Mouse (Mus musculus): ENCODE data around the gene Bpgm.

The Bpgm gene

GRCm38 (mm10) chr6:34483811-34484210 is 7.8 kb downstream of the Bpgm start:
- in situ Hi-C loops (cut with MseI, MboI) = no loop called here

GRCm38 (mm10) chr6:34486071-34486626 is 10.1 kb downstream of the Bpgm start:
- in situ Hi-C loops (cut with MseI, MboI) = no loop called here

GRCm38 (mm10) chr6:34493327-34494095 is 17.5 kb downstream of the Bpgm start:
- in situ Hi-C loops (cut with MseI, MboI) = no loop called here

GRCm38 (mm10) chr6:34495140-34495551 is 19.1 kb downstream of the Bpgm start:
- in situ Hi-C loops (cut with MseI, MboI) = no loop called here

- in situ Hi-C loops (cut with MseI, MboI) = no loop called here
These were observed 22.1 kb downstream of the Bpgm start for GRCm38 (mm10) chr6:34497991-34498625.

GRCm38 (mm10) chr6:34502291-34502690 is 26.3 kb downstream of the Bpgm start:
- in situ Hi-C loops (cut with MseI, MboI) = loop anchor here in 1 of 2 experiments (25.0 kb wide), 1 partner anchor 435 kb away; no protein-coding TSS in a partner anchor

GRCm38 (mm10) chr6:34505957-34506356 is 29.9 kb downstream of the Bpgm start:
- in situ Hi-C loops (cut with MseI, MboI) = loop anchor here in 1 of 2 experiments (25.0 kb wide), 1 partner anchor 431 kb away; no protein-coding TSS in a partner anchor

- in situ Hi-C loops (cut with MseI, MboI) = loop anchor here in 1 of 2 experiments (25.0 kb wide), 1 partner anchor 430 kb away; no protein-coding TSS in a partner anchor
These were observed 31.6 kb downstream of the Bpgm start for GRCm38 (mm10) chr6:34507581-34507980.

GRCm38 (mm10) chr6:34508016-34508415 is 32.0 kb downstream of the Bpgm start:
- in situ Hi-C loops (cut with MseI, MboI) = loop anchor here in 1 of 2 experiments (25.0 kb wide), 1 partner anchor 429 kb away; no protein-coding TSS in a partner anchor

GRCm38 (mm10) chr6:34510277-34510676 is 34.3 kb downstream of the Bpgm start:
- in situ Hi-C loops (cut with MseI, MboI) = loop anchor here (10.0 to 25.0 kb wide), 3 partner anchors 245 to 427 kb away; no protein-coding TSS in a partner anchor

GRCm38 (mm10) chr6:34511410-34511809 is 35.4 kb downstream of the Bpgm start:
- in situ Hi-C loops (cut with MseI, MboI) = loop anchor here (10.0 to 25.0 kb wide), 3 partner anchors 243 to 426 kb away; no protein-coding TSS in a partner anchor

GRCm38 (mm10) chr6:34512741-34513140 is 36.7 kb downstream of the Bpgm start:
- in situ Hi-C loops (cut with MseI, MboI) = loop anchor here (10.0 to 25.0 kb wide), 3 partner anchors 242 to 425 kb away; no protein-coding TSS in a partner anchor

GRCm38 (mm10) chr6:34514655-34515054 is 38.6 kb downstream of the Bpgm start:
- in situ Hi-C loops (cut with MseI, MboI) = loop anchor here (10.0 to 25.0 kb wide), 3 partner anchors 240 to 423 kb away; no protein-coding TSS in a partner anchor

- in situ Hi-C loops (cut with MseI, MboI) = loop anchor here (10.0 to 25.0 kb wide), 3 partner anchors 240 to 422 kb away; no protein-coding TSS in a partner anchor
These were observed 39.2 kb downstream of the Bpgm start for GRCm38 (mm10) chr6:34515098-34515782.

- in situ Hi-C loops (cut with MseI, MboI) = loop anchor here (10.0 to 25.0 kb wide), 3 partner anchors 239 to 422 kb away; no protein-coding TSS in a partner anchor
These were observed 39.7 kb downstream of the Bpgm start for GRCm38 (mm10) chr6:34515783-34516099.

- in situ Hi-C loops (cut with MseI, MboI) = loop anchor here (10.0 to 25.0 kb wide), 3 partner anchors 237 to 420 kb away; no protein-coding TSS in a partner anchor
These were observed 41.7 kb downstream of the Bpgm start for GRCm38 (mm10) chr6:34517750-34518149.

GRCm38 (mm10) chr6:34519087-34519486 is 43.1 kb downstream of the Bpgm start:
- in situ Hi-C loops (cut with MseI, MboI) = loop anchor here (10.0 to 25.0 kb wide), 3 partner anchors 236 to 418 kb away; no protein-coding TSS in a partner anchor

GRCm38 (mm10) chr6:34520491-34520890 is 44.5 kb downstream of the Bpgm start:
- in situ Hi-C loops (cut with MseI, MboI) = loop anchor here in 1 of 2 experiments (25.0 kb wide), 1 partner anchor 417 kb away; no protein-coding TSS in a partner anchor

- in situ Hi-C loops (cut with MseI, MboI) = loop anchor here in 1 of 2 experiments (25.0 kb wide), 1 partner anchor 416 kb away; no protein-coding TSS in a partner anchor
These were observed 44.9 kb downstream of the Bpgm start for GRCm38 (mm10) chr6:34520912-34521311.

- in situ Hi-C loops (cut with MseI, MboI) = loop anchor here in 1 of 2 experiments (25.0 kb wide), 1 partner anchor 414 kb away; no protein-coding TSS in a partner anchor
These were observed 47.5 kb downstream of the Bpgm start for GRCm38 (mm10) chr6:34523476-34523875.

GRCm38 (mm10) chr6:34525499-34525924 is 49.5 kb downstream of the Bpgm start:
- in situ Hi-C loops (cut with MseI, MboI) = no loop called here

All from mouse trophoblast stem cell (cell line).